12 mouse cellular contexts compared by ENCODE assay signal in genomic region chr5:77148021-77148621, GRCm38 (mm10). TPM values are rescaled to one million over a fixed set of nuclear protein-coding genes. Genes with fewer than 3 reads are reported as not detected.
A peak's percentile ranks its signal among the peaks of the same experiment; 100 is the strongest.
DNase-seq lines count a peak whose midpoint lies in the region; ATAC-seq lines count a peak whose summit lies in the region.
"Had no signal": no experiment of that assay in that cellular context is flagged by ENCODE, and none has a peak within 500 bp of the region (broad histone marks: within the 10 kb centered on the region; RNA-seq: fewer than 3 reads in every experiment).

No protein-coding gene starts in this region.

- WGBS in heart, embryonic 11.5 days (ENCODE audit: insufficient replicate concordance) = 57% methylated on average over 6 of the region's 6 CpGs
- 68% methylated on average over 6 of the region's 6 CpGs for WGBS in limb, embryonic 13.5 days
- 87% methylated on average over 6 of the region's 6 CpGs for WGBS in limb, embryonic 10.5 days
- 83% methylated on average over 6 of the region's 6 CpGs for WGBS in midbrain, embryonic 13.5 days

- H3K4me3 ChIP-seq in heart, embryonic 11.5 days (ENCODE audit: low read depth, low read length) = no peak overlapping the region
- H3K4me3 ChIP-seq in limb, embryonic 13.5 days = no peak overlapping the region
- H3K4me3 ChIP-seq in limb, embryonic 10.5 days = no peak overlapping the region
- no peak overlapping the region for H3K4me3 ChIP-seq in midbrain, embryonic 13.5 days (replicated peaks)
- H3K4me3 ChIP-seq: forebrain, embryonic 15.5 days; liver, embryonic 15.5 days had no signal

- intact Hi-C loops in heart, postnatal 36 days (cut with DNase I) = no loop called here

- no peaks in the 10 kb centered on the region for H3K36me3 ChIP-seq in heart, embryonic 11.5 days (ENCODE audit: control insufficient read depth, insufficient read depth, low read length)
- no peaks in the 10 kb centered on the region for H3K36me3 ChIP-seq in limb, embryonic 13.5 days
- H3K36me3 ChIP-seq in limb, embryonic 10.5 days = no peaks in the 10 kb centered on the region
- H3K36me3 ChIP-seq in midbrain, embryonic 13.5 days = no peaks in the 10 kb centered on the region
- H3K36me3 ChIP-seq: forebrain, embryonic 15.5 days; liver, embryonic 15.5 days had no signal

- 0 out of 2 replicates have a peak, but pooled peaks cover 3% of the 10 kb centered on the region for H3K4me1 ChIP-seq in heart, embryonic 11.5 days (ENCODE audit: control insufficient read depth, insufficient read depth, low read length)
- H3K4me1 ChIP-seq in limb, embryonic 13.5 days = no peaks in the 10 kb centered on the region
- H3K4me1 ChIP-seq in limb, embryonic 10.5 days = no peaks in the 10 kb centered on the region
- no peaks in the 10 kb centered on the region for H3K4me1 ChIP-seq in midbrain, embryonic 13.5 days (replicated peaks)
- H3K4me1 ChIP-seq: forebrain, embryonic 15.5 days had no signal

- H3K27ac ChIP-seq in heart, embryonic 11.5 days (ENCODE audit: low read depth, low read length) = peak overlapping the region; percentile 50
- H3K27ac ChIP-seq in limb, embryonic 13.5 days = 0 out of 2 replicates have a peak overlapping the region, but pooled peaks have one; percentile 39
- H3K27ac ChIP-seq in limb, embryonic 10.5 days = no peak overlapping the region
- H3K27ac ChIP-seq in midbrain, embryonic 13.5 days = no peak overlapping the region
- H3K27ac ChIP-seq: forebrain, embryonic 15.5 days; liver, embryonic 15.5 days had no signal

- no peak for DNase-seq in heart, postnatal 36 days
- no peak for DNase-seq in limb, embryonic 10.5 days (ENCODE audit: low spot score)
- DNase-seq in CD4-positive helper T cell, adult 2 months (ENCODE audit: low read depth, low spot score) = peak; percentile 22
- DNase-seq in layer of hippocampus, postnatal 10 days (ENCODE audit: low spot score in 2 of 2) = no peak
- DNase-seq: adrenal gland, postnatal 36 days; cerebellum, adult 8-10 months had no signal

- H3K9ac ChIP-seq in heart, embryonic 11.5 days (ENCODE audit: low read depth, low read length) = no peak overlapping the region
- no peak overlapping the region for H3K9ac ChIP-seq in limb, embryonic 13.5 days
- no peak overlapping the region for H3K9ac ChIP-seq in midbrain, embryonic 13.5 days (replicated peaks)
- H3K9ac ChIP-seq: forebrain, embryonic 15.5 days; liver, embryonic 15.5 days had no signal

- no peak overlapping the region for H3K4me2 ChIP-seq in heart, embryonic 11.5 days
- no peak overlapping the region for H3K4me2 ChIP-seq in limb, embryonic 13.5 days (replicated peaks)
- H3K4me2 ChIP-seq in midbrain, embryonic 13.5 days (replicated peaks) = no peak overlapping the region
- H3K4me2 ChIP-seq: forebrain, embryonic 15.5 days; liver, embryonic 15.5 days had no signal

- no peaks in the 10 kb centered on the region for H3K9me3 ChIP-seq in heart, embryonic 11.5 days (replicated peaks; ENCODE audit: control insufficient read depth, low read length)
- no peaks in the 10 kb centered on the region for H3K9me3 ChIP-seq in limb, embryonic 13.5 days
- H3K9me3 ChIP-seq in limb, embryonic 10.5 days (replicated peaks) = no peaks in the 10 kb centered on the region
- no peaks in the 10 kb centered on the region for H3K9me3 ChIP-seq in midbrain, embryonic 13.5 days
- H3K9me3 ChIP-seq: forebrain, embryonic 15.5 days; liver, embryonic 15.5 days had no signal

- ATAC-seq in heart, embryonic 11.5 days (replicated peaks; ENCODE audit: insufficient number of reproducible peaks, low FRiP score, low TSS enrichment) = peak; percentile 58; the same call in 1 of the 2 replicates
- ATAC-seq in limb, embryonic 13.5 days (ENCODE audit: low FRiP score, low read depth) = no peak
- peak; percentile 58 for ATAC-seq in inflammation-experienced regulatory T-cells, adult 6 months
- no peak for ATAC-seq in midbrain, embryonic 13.5 days
- ATAC-seq: forebrain, embryonic 15.5 days had no signal

- H3K27me3 ChIP-seq in heart, embryonic 11.5 days (ENCODE audit: control insufficient read depth, insufficient read depth, low read length) = no peaks in the 10 kb centered on the region
- H3K27me3 ChIP-seq in limb, embryonic 13.5 days = no peaks in the 10 kb centered on the region
- no peaks in the 10 kb centered on the region for H3K27me3 ChIP-seq in limb, embryonic 10.5 days (ENCODE audit: low read depth, poor library complexity, severe bottlenecking)
- no peaks in the 10 kb centered on the region for H3K27me3 ChIP-seq in midbrain, embryonic 13.5 days
- H3K27me3 ChIP-seq: forebrain, embryonic 15.5 days; liver, embryonic 15.5 days had no signal

RNA-seq across cellular contexts. Expression of gene Hopx, which starts 33.2 kb away (rescaled TPM):
- 13.0 and 19.7 TPM in 2 replicates for polyA plus RNA-seq in heart, embryonic 11.5 days (2014; fragmentation: Nextera tagmentation; extraction: Ambion mirVana)
- total RNA-seq in heart, postnatal 36 days (2021) = 100 to 1,000 TPM; 405 to 444 TPM
- polyA plus RNA-seq in limb, embryonic 13.5 days (2015; fragmentation: Nextera tagmentation; extraction: Ambion mirVana) = 0.45 and 0.68 TPM in 2 replicates
- not detected in 2 replicates for polyA plus RNA-seq in limb, embryonic 10.5 days (2016; fragmentation: Nextera tagmentation; extraction: Ambion mirVana)
- 10 to 100 TPM; 13.8 to 24.5 (median 15.9) TPM for polyA plus RNA-seq in inflammation-experienced regulatory T-cells, adult 6 months (2017; shearing (Covaris generic))
- total RNA-seq in layer of hippocampus, postnatal 10 days (2021) = 10 to 100 TPM; 76.6 to 77.1 TPM
- polyA plus RNA-seq in midbrain, embryonic 13.5 days (2015; fragmentation: Nextera tagmentation; extraction: Ambion mirVana) = 0.52 and 0.62 TPM in 2 replicates

Comparison
In these comparisons a context has a peak if more than half of its experiments do, and no peak if none do; other contexts are left out.
1. H3K27ac ChIP-seq: peak in heart, embryonic 11.5 days (single experiment) and limb, embryonic 13.5 days (single experiment); none in limb, embryonic 10.5 days (single experiment) and midbrain, embryonic 13.5 days (single experiment).
2. ATAC-seq: peak in heart, embryonic 11.5 days (single experiment) and inflammation-experienced regulatory T-cells, adult 6 months (single experiment); none in limb, embryonic 13.5 days (single experiment) and midbrain, embryonic 13.5 days (single experiment).